Mouse (Mus musculus): ENCODE data around the gene Arhgap23. TPM values are rescaled to one million over a fixed set of nuclear protein-coding genes. Genes with fewer than 3 reads are reported as not detected.
A peak's percentile ranks its signal among the peaks of the same experiment; 100 is the strongest.

The Arhgap23 gene
- polyA plus RNA-seq, 1 experiment from 2014 or later: 6.4 TPM

GRCm38 (mm10) chr11:97540604-97541003 is 125.3 kb downstream of the Arhgap23 start:
- peaks cover 31% of the 10 kb centered on the region for H3K27me3 ChIP-seq (ENCODE audit: control insufficient read depth, insufficient read depth, low read length)

GRCm38 (mm10) chr11:97542171-97543150 is 127.1 kb downstream of the Arhgap23 start:
- Histone ChIP-seq H3K27me3 (ENCODE audit: control insufficient read depth, insufficient read depth, low read length) (peaks cover 31% of the 10 kb centered on the region), H3K4me1 (ENCODE audit: control insufficient read depth, insufficient read depth, low read length) (peaks cover 16% of the 10 kb centered on the region; the same call in 1 of the 2 replicates), H3K4me2 (replicated peaks; ENCODE audit: low read depth, low read length) (no peak overlapping the region), H3K27ac (ENCODE audit: low read length) (no peak overlapping the region), H3K36me3 (ENCODE audit: control insufficient read depth, insufficient read depth, low read length) (no peaks in the 10 kb centered on the region), H3K9ac (replicated peaks; ENCODE audit: low read depth, low read length) (no peak overlapping the region), H3K9me3 (ENCODE audit: control insufficient read depth, low read depth, low read length) (no peaks in the 10 kb centered on the region), H3K4me3 (ENCODE audit: low read depth, low read length) (no peak overlapping the region)
- WGBS: 78% methylated on average over 22 of the region's 22 CpGs
- ATAC-seq (ENCODE audit: insufficient number of reproducible peaks, insufficient read depth, low FRiP score, low read depth): no peak

More at GRCm38 (mm10) chr11:97540604-97541003, 125.3 kb downstream of the Arhgap23 start:
- Histone ChIP-seq H3K27ac (ENCODE audit: low read length) (no peak overlapping the region), H3K9ac (replicated peaks; ENCODE audit: low read depth, low read length) (no peak overlapping the region), H3K4me3 (ENCODE audit: low read depth, low read length) (no peak overlapping the region), H3K4me1 (ENCODE audit: control insufficient read depth, insufficient read depth, low read length) (0 out of 2 replicates have a peak, but pooled peaks cover 20% of the 10 kb centered on the region), H3K4me2 (replicated peaks; ENCODE audit: low read depth, low read length) (no peak overlapping the region), H3K9me3 (ENCODE audit: control insufficient read depth, low read depth, low read length) (no peaks in the 10 kb centered on the region), H3K36me3 (ENCODE audit: control insufficient read depth, insufficient read depth, low read length) (no peaks in the 10 kb centered on the region)
- 24% methylated on average over 3 of the region's 3 CpGs for WGBS
- ATAC-seq (ENCODE audit: insufficient number of reproducible peaks, insufficient read depth, low FRiP score, low read depth): peak; percentile 23; the same call in 1 of the 2 replicates

- Histone ChIP-seq H3K27me3 (ENCODE audit: control insufficient read depth, insufficient read depth, low read length) (peaks cover 32% of the 10 kb centered on the region), H3K9ac (replicated peaks; ENCODE audit: low read depth, low read length) (no peak overlapping the region)
- no peak for ATAC-seq (ENCODE audit: insufficient number of reproducible peaks, insufficient read depth, low FRiP score, low read depth)
These were observed 127.9 kb downstream of the Arhgap23 start for GRCm38 (mm10) chr11:97543181-97543733.

GRCm38 (mm10) chr11:97543883-97544282 is 128.6 kb downstream of the Arhgap23 start:
- Histone ChIP-seq H3K36me3 (ENCODE audit: control insufficient read depth, insufficient read depth, low read length) (no peaks in the 10 kb centered on the region), H3K27me3 (ENCODE audit: control insufficient read depth, insufficient read depth, low read length) (peaks cover 38% of the 10 kb centered on the region), H3K9ac (replicated peaks; ENCODE audit: low read depth, low read length) (no peak overlapping the region), H3K4me1 (ENCODE audit: control insufficient read depth, insufficient read depth, low read length) (peaks cover 16% of the 10 kb centered on the region; the same call in 1 of the 2 replicates), H3K4me2 (replicated peaks; ENCODE audit: low read depth, low read length) (no peak overlapping the region), H3K9me3 (ENCODE audit: control insufficient read depth, low read depth, low read length) (no peaks in the 10 kb centered on the region), H3K4me3 (ENCODE audit: low read depth, low read length) (no peak overlapping the region), H3K27ac (ENCODE audit: low read length) (no peak overlapping the region)
- ATAC-seq (ENCODE audit: insufficient number of reproducible peaks, insufficient read depth, low FRiP score, low read depth): no peak
- 82% methylated on average over 9 of the region's 9 CpGs for WGBS

More at GRCm38 (mm10) chr11:97543181-97543733, 127.9 kb downstream of the Arhgap23 start:
- Histone ChIP-seq H3K27ac (ENCODE audit: low read length) (no peak overlapping the region), H3K4me3 (ENCODE audit: low read depth, low read length) (no peak overlapping the region), H3K4me2 (replicated peaks; ENCODE audit: low read depth, low read length) (no peak overlapping the region), H3K4me1 (ENCODE audit: control insufficient read depth, insufficient read depth, low read length) (peaks cover 16% of the 10 kb centered on the region; the same call in 1 of the 2 replicates), H3K9me3 (ENCODE audit: control insufficient read depth, low read depth, low read length) (no peaks in the 10 kb centered on the region), H3K36me3 (ENCODE audit: control insufficient read depth, insufficient read depth, low read length) (no peaks in the 10 kb centered on the region)
- WGBS: 69% methylated on average over 12 of the region's 12 CpGs

GRCm38 (mm10) chr11:97545808-97546560 is 130.7 kb downstream of the Arhgap23 start:
- H3K4me3 ChIP-seq (ENCODE audit: low read depth, low read length): peak overlapping the region; percentile 52
- peaks cover 56% of the 10 kb centered on the region for H3K27me3 ChIP-seq (ENCODE audit: control insufficient read depth, insufficient read depth, low read length)
- peak overlapping the region; percentile 99 for H3K4me2 ChIP-seq (replicated peaks; ENCODE audit: low read depth, low read length)
- no peaks in the 10 kb centered on the region for H3K9me3 ChIP-seq (ENCODE audit: control insufficient read depth, low read depth, low read length)
- ATAC-seq (ENCODE audit: insufficient number of reproducible peaks, insufficient read depth, low FRiP score, low read depth): no peak
- no peak overlapping the region for H3K9ac ChIP-seq (replicated peaks; ENCODE audit: low read depth, low read length)
- peaks cover 11% of the 10 kb centered on the region; the same call in 1 of the 2 replicates for H3K4me1 ChIP-seq (ENCODE audit: control insufficient read depth, insufficient read depth, low read length)
- no peak overlapping the region for H3K27ac ChIP-seq (ENCODE audit: low read length)
- H3K36me3 ChIP-seq (ENCODE audit: control insufficient read depth, insufficient read depth, low read length): no peaks in the 10 kb centered on the region
- 5% methylated on average over 26 of the region's 26 CpGs for WGBS

- Histone ChIP-seq H3K9me3 (ENCODE audit: control insufficient read depth, low read depth, low read length) (no peaks in the 10 kb centered on the region), H3K27ac (ENCODE audit: low read length) (no peak overlapping the region), H3K36me3 (ENCODE audit: control insufficient read depth, insufficient read depth, low read length) (no peaks in the 10 kb centered on the region), H3K9ac (replicated peaks; ENCODE audit: low read depth, low read length) (no peak overlapping the region; the same call in 1 of the 2 replicates), H3K27me3 (ENCODE audit: control insufficient read depth, insufficient read depth, low read length) (peaks cover 66% of the 10 kb centered on the region), H3K4me1 (ENCODE audit: control insufficient read depth, insufficient read depth, low read length) (peaks cover 8% of the 10 kb centered on the region; the same call in 1 of the 2 replicates), H3K4me2 (replicated peaks; ENCODE audit: low read depth, low read length) (peak overlapping the region; percentile 99), H3K4me3 (ENCODE audit: low read depth, low read length) (peak overlapping the region; percentile 52)
- 0% methylated on average over 48 of the region's 73 CpGs for WGBS
- ATAC-seq (ENCODE audit: insufficient number of reproducible peaks, insufficient read depth, low FRiP score, low read depth): peak; percentile 44; the same call in 1 of the 2 replicates
These were observed 131.6 kb downstream of the Arhgap23 start for GRCm38 (mm10) chr11:97546804-97547411.

GRCm38 (mm10) chr11:97547957-97548706 is 132.8 kb downstream of the Arhgap23 start:
- H3K4me2 ChIP-seq (replicated peaks; ENCODE audit: low read depth, low read length): no peak overlapping the region
- H3K27ac ChIP-seq (ENCODE audit: low read length): no peak overlapping the region
- H3K36me3 ChIP-seq (ENCODE audit: control insufficient read depth, insufficient read depth, low read length): no peaks in the 10 kb centered on the region
- H3K9ac ChIP-seq (replicated peaks; ENCODE audit: low read depth, low read length): no peak overlapping the region
- H3K27me3 ChIP-seq (ENCODE audit: control insufficient read depth, insufficient read depth, low read length): peaks cover 71% of the 10 kb centered on the region
- H3K4me3 ChIP-seq (ENCODE audit: low read depth, low read length): no peak overlapping the region
- ATAC-seq (ENCODE audit: insufficient number of reproducible peaks, insufficient read depth, low FRiP score, low read depth): no peak
- WGBS: 65% methylated on average over 12 of the region's 12 CpGs
- peaks cover 8% of the 10 kb centered on the region; the same call in 1 of the 2 replicates for H3K4me1 ChIP-seq (ENCODE audit: control insufficient read depth, insufficient read depth, low read length)
- H3K9me3 ChIP-seq (ENCODE audit: control insufficient read depth, low read depth, low read length): no peaks in the 10 kb centered on the region

All from stomach, embryonic 14.5 days (tissue).